Mouse (Mus musculus): ENCODE measurements at regions not wholly inside any gene's neighbourhood (a gene's known extent, or its start where the extent isn't known, plus 50 kb on each side); places are given as distances from the start of the nearest gene placed in this dataset.

- TF ChIP-seq POLR2A (IDR thresholded peaks at IDR 0.05; ENCODE audit: extremely low read depth, insufficient read depth, low read length) (no peak), CTCF (IDR thresholded peaks at IDR 0.05; ENCODE audit: low read depth, low read length) (no peak)
These were observed 157.7 kb upstream of the 1700009N14Rik start for GRCm38 (mm10) chr4:39292348-39292845.
